Mouse (Mus musculus): ENCODE measurements around the gene Kbtbd4. TPM values are rescaled to one million over a fixed set of nuclear protein-coding genes. Genes with fewer than 3 reads are reported as not detected.

The Kbtbd4 gene
- total RNA-seq, 2 experiments from 2014 or later, result 18.5 to 20.6 TPM

- no peak for DNase-seq
- H3K4me3 ChIP-seq, result no peak overlapping the region; the same call in 1 of the 2 replicates
- TF ChIP-seq CTCF (IDR thresholded peaks at IDR 0.05), result no peak
- intact Hi-C loops (cut with DNase I), result loop anchor here (2.0 kb wide), 1 partner anchor 13 kb away; no protein-coding TSS in a partner anchor
- H3K27ac ChIP-seq, result peak overlapping the region; percentile 4; the same call in 1 of the 2 replicates
Measured at GRCm38 (mm10) chr2:90913671-90914070, 9.1 kb downstream of the Kbtbd4 start.

- DNase-seq, result no peak
- peak overlapping the region; percentile 98; the same call in 1 of the 2 replicates for H3K27ac ChIP-seq
- intact Hi-C loops (cut with DNase I), result loop anchor here (2.0 kb wide), 1 partner anchor 15 kb away; no protein-coding TSS in a partner anchor
- peak overlapping the region; percentile 89 for H3K4me3 ChIP-seq
- no peak for TF ChIP-seq CTCF (IDR thresholded peaks at IDR 0.05)
Measured at GRCm38 (mm10) chr2:90915516-90915915, 11.0 kb downstream of the Kbtbd4 start.

GRCm38 (mm10) chr2:90916560-90917232, 12.2 kb downstream of the Kbtbd4 start:
- Histone ChIP-seq H3K27ac (peak overlapping the region; percentile 98), H3K4me3 (peak overlapping the region; percentile 89)
- intact Hi-C loops (cut with DNase I), result no loop called here
- no peak for DNase-seq
- TF ChIP-seq CTCF (IDR thresholded peaks at IDR 0.05), result no peak

GRCm38 (mm10) chr2:90917233-90917998, 12.9 kb downstream of the Kbtbd4 start:
- intact Hi-C loops (cut with DNase I), result no loop called here
- DNase-seq, result peak; percentile 94
- TF ChIP-seq CTCF (IDR thresholded peaks at IDR 0.05), result peak; percentile 35
- Histone ChIP-seq H3K27ac (peak overlapping the region; percentile 98), H3K4me3 (peak overlapping the region; percentile 89)

DNA sequence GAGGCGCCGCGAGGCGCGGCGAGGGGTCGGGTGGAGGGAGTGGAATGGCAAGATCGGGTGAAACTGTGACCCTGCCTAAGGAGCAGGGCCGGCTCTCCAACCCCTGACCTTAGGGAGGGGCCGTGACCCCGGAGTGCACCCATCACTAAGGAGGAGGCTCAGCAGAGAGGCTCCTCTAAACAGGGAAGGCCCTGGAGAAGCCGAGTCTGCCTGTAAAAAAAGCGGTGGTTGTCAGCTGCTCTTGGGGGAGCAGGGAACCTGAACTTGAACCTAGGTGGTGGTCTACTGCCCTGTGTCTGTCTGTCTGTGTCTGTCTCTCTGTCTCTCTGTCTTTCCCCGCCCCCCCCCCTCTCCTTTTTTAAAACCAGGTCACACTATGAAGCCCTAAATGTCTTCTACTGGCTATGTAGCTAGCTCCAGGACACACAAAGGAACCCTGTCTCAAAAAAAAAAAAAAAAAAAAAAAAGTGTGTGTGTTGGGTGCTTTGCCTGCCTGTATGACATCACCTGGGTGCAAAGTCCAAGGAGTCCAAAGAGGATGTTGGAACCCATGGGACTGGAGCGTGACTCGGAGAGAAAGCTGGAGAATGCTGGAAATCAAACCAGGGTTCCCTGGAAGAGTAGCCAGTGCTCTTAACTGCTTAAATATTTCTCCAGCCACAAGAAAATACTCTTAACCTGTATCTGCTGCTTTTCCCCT, 13.6 kb downstream of the Kbtbd4 start:
- Histone ChIP-seq H3K27ac (peak overlapping the region; percentile 98), H3K4me3 (peak overlapping the region; percentile 89)
- intact Hi-C loops (cut with DNase I), result no loop called here
- no peak for TF ChIP-seq CTCF (IDR thresholded peaks at IDR 0.05)
- DNase-seq, result no peak

GRCm38 (mm10) chr2:90921178-90921577, 16.6 kb downstream of the Kbtbd4 start:
- Histone ChIP-seq H3K27ac (peak overlapping the region; percentile 78), H3K4me3 (no peak overlapping the region)
- intact Hi-C loops (cut with DNase I), result no loop called here
- no peak for TF ChIP-seq CTCF (IDR thresholded peaks at IDR 0.05)
- DNase-seq, result peak; percentile 39

DNA sequence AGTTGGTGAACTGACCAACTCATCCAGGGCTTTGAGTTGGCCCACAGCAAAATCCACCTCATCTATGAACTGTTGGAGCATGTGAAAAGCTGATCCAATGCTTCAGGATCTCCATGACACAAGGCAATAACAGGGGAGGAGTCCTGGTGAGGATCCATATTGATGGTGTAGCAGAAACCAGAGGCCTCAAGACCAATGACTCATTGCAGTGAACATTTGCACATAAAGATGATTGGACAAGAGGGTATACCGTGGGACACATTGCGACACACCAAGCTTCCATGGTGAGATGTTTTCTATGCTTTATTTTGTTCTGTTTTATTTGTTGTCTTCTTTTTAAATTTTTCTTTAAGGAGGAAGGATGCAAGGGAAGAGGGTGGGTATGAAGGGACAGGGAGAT, 18.1 kb downstream of the Kbtbd4 start:
- Histone ChIP-seq H3K4me3 (no peak overlapping the region), H3K27ac (no peak overlapping the region; the same call in 1 of the 2 replicates)
- no peak for DNase-seq
- no peak for TF ChIP-seq CTCF (IDR thresholded peaks at IDR 0.05)
- intact Hi-C loops (cut with DNase I), result loop anchor here (2.0 kb wide), 1 partner anchor 16 kb away; no protein-coding TSS in a partner anchor

- H3K4me3 ChIP-seq, result no peak overlapping the region
- no peak overlapping the region for H3K27ac ChIP-seq
- TF ChIP-seq CTCF (IDR thresholded peaks at IDR 0.05), result no peak
- DNase-seq, result no peak
- intact Hi-C loops (cut with DNase I), result no loop called here
Measured at GRCm38 (mm10) chr2:90928566-90928965, 24.0 kb downstream of the Kbtbd4 start.

GRCm38 (mm10) chr2:90931829-90932228, 27.3 kb downstream of the Kbtbd4 start:
- no peak for TF ChIP-seq CTCF (IDR thresholded peaks at IDR 0.05)
- no peak for DNase-seq
- intact Hi-C loops (cut with DNase I), result no loop called here
- Histone ChIP-seq H3K27ac (no peak overlapping the region), H3K4me3 (no peak overlapping the region)

GRCm38 (mm10) chr2:90932273-90932672, 27.7 kb downstream of the Kbtbd4 start:
- DNase-seq, result no peak
- Histone ChIP-seq H3K4me3 (no peak overlapping the region), H3K27ac (no peak overlapping the region)
- intact Hi-C loops (cut with DNase I), result no loop called here
- no peak for TF ChIP-seq CTCF (IDR thresholded peaks at IDR 0.05)

DNA sequence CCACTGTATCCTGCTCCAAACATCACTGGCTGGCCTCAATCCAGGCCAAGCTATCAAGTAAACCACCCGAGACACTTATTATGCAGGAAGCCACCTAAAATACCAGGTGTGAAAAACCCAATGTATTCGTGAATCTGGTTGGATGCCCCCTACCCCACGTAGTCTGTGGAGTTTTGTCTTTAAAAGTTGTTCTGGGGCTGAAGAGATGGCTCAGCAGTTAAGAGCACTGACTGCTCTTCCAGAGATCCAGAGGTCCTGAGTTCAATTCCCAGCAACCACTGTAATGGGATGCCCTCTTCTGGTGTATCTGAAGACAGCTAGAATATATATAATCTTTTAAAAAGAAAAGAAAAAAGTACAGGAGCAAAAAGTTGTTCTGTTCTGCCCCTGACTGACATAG, 33.8 kb downstream of the Kbtbd4 start:
- TF ChIP-seq CTCF (IDR thresholded peaks at IDR 0.05), result no peak
- no peak overlapping the region for H3K27ac ChIP-seq
- no peak overlapping the region for H3K4me3 ChIP-seq
- intact Hi-C loops (cut with DNase I), result loop anchor here (2.0 kb wide), 1 partner anchor 16 kb away; no protein-coding TSS in a partner anchor
- DNase-seq, result no peak

DNA sequence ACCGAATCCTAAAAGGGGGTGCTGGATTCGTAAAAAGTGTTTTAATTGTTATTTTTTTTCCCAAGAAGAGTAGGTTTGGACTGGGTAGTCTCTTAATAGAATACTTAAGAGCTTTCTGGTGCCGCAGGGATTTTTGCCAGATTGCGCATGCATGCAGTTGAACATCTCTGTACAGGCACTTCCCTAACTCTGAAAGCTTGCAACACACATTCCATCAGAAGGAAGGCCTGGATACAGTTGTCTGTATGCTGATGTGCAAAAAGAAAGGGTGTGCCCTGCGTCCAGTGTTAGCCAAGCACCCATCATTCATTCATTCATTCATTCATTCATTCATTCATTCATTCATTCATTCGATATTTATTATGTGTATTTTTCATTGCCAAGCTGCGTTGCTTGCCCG, 35.2 kb downstream of the Kbtbd4 start:
- no peak for DNase-seq
- no peak for TF ChIP-seq CTCF (IDR thresholded peaks at IDR 0.05)
- intact Hi-C loops (cut with DNase I), result loop anchor here (2.0 to 5.0 kb wide), 4 partner anchors 17 to 113 kb away; partner anchors contain the start of genes Kbtbd4, Ndufs3, Psmc3 and Rapsn
- H3K27ac ChIP-seq, result peak overlapping the region; percentile 9; the same call in 1 of the 2 replicates
- H3K4me3 ChIP-seq, result peak overlapping the region; percentile 92
